Comparison of ENCODE assay signal across 12 mouse cellular contexts in genomic region chr9:70080976-70081375, GRCm38 (mm10). TPM values are rescaled to one million over a fixed set of nuclear protein-coding genes. Genes with fewer than 3 reads are reported as not detected.
DNase-seq lines count a peak whose midpoint lies in the region; ATAC-seq and TF ChIP-seq lines count a peak whose summit lies in the region.
"Had no signal": no experiment of that assay in that cellular context is flagged by ENCODE, and none has a peak within 500 bp of the region (broad histone marks: within the 10 kb centered on the region; RNA-seq: fewer than 3 reads in every experiment).

No protein-coding gene starts in this region.

- H3K9ac ChIP-seq in lung, postnatal 0 days (replicated peaks; ENCODE audit: low read depth) = no peak overlapping the region
- H3K9ac ChIP-seq: hindbrain, embryonic 13.5 days had no signal

- TF ChIP-seq EP300 in lung, postnatal 0 days (IDR thresholded peaks at IDR 0.05) = no peak

- WGBS in lung, postnatal 0 days = 44% methylated on average over 2 of the region's 2 CpGs

- DNase-seq in gastrocnemius, adult 2 months = no peak
- no peak for DNase-seq in gastrocnemius, postnatal 10 days
- peak; percentile 74 for DNase-seq in lung, postnatal 0 days (ENCODE audit: low spot score)
- no peak for DNase-seq in lung, postnatal 4 days
- peak; percentile 46 for DNase-seq in R1 (ENCODE audit: low read depth, low spot score)
- DNase-seq in naive thymus-derived CD4-positive, alpha-beta T cell, adult 2 months (ENCODE audit: low read depth) = peak; percentile 73
- DNase-seq in right cerebral cortex, adult 2 months (ENCODE audit: low spot score in 2 of 2) = no peak
- DNase-seq in cerebellum, adult 11-12 months = no peak
- DNase-seq: gastrocnemius, postnatal 36 days had no signal

- no peak overlapping the region for H3K4me3 ChIP-seq in gastrocnemius, adult 2 months
- H3K4me3 ChIP-seq in lung, postnatal 0 days (ENCODE audit: low read depth, low read length) = no peak overlapping the region
- H3K4me3 ChIP-seq: hindbrain, embryonic 13.5 days had no signal

- no peaks in the 10 kb centered on the region for H3K9me3 ChIP-seq in lung, postnatal 0 days (ENCODE audit: low read length)
- H3K9me3 ChIP-seq: hindbrain, embryonic 13.5 days had no signal

- no peak overlapping the region for H3K27ac ChIP-seq in gastrocnemius, adult 2 months
- H3K27ac ChIP-seq in lung, postnatal 0 days (ENCODE audit: low read length) = no peak overlapping the region
- H3K27ac ChIP-seq: hindbrain, embryonic 13.5 days had no signal

- H3K36me3 ChIP-seq in lung, postnatal 0 days (ENCODE audit: insufficient read depth, low read length) = no peaks in the 10 kb centered on the region
- H3K36me3 ChIP-seq: hindbrain, embryonic 13.5 days had no signal

- H3K27me3 ChIP-seq in lung, postnatal 0 days (replicated peaks; ENCODE audit: insufficient read depth, low read length) = no peaks in the 10 kb centered on the region
- H3K27me3 ChIP-seq: hindbrain, embryonic 13.5 days had no signal

- H3K4me1 ChIP-seq in lung, postnatal 0 days (ENCODE audit: insufficient read depth, low read depth, low read length) = no peaks in the 10 kb centered on the region

- TF ChIP-seq CTCF in gastrocnemius, adult 2 months (IDR thresholded peaks at IDR 0.05) = peak; percentile 38; the same call in 1 of the 2 replicates
- TF ChIP-seq CTCF in lung, postnatal 0 days (IDR thresholded peaks at IDR 0.05) = peak; percentile 58

- no peak for ATAC-seq in lung, postnatal 0 days

- H3K4me2 ChIP-seq in lung, postnatal 0 days (replicated peaks; ENCODE audit: low read depth, low read length) = no peak overlapping the region
- H3K4me2 ChIP-seq: hindbrain, embryonic 13.5 days had no signal

- intact Hi-C loops in gastrocnemius, adult 2 months (cut with DNase I) = loop anchor here (5.0 kb wide), 1 partner anchor 64 kb away; no protein-coding TSS in a partner anchor

RNA-seq across cellular contexts. Expression of gene Gcnt3, which starts 43.1 kb away (rescaled TPM):
- total RNA-seq in gastrocnemius, adult 2 months (2021) = not detected
- total RNA-seq in gastrocnemius, postnatal 10 days (2021) = not detected
- not detected in 2 replicates for polyA plus RNA-seq in lung, postnatal 0 days (2015; fragmentation: Nextera tagmentation; extraction: Ambion mirVana)
- total RNA-seq: gastrocnemius, postnatal 36 days; left cerebral cortex, adult 18-20 months; megakaryocyte-erythroid progenitor cell, adult 5-6 weeks had no signal
- polyA plus RNA-seq: hindbrain, embryonic 13.5 days had no signal

Comparison
In these comparisons a context has a peak if more than half of its experiments do, and no peak if none do; other contexts are left out.
1. DNase-seq: peak in lung, postnatal 0 days (single experiment), R1 (single experiment) and naive thymus-derived CD4-positive, alpha-beta T cell, adult 2 months (single experiment); none in gastrocnemius, adult 2 months (single experiment), gastrocnemius, postnatal 10 days (single experiment), lung, postnatal 4 days (0 of 2), right cerebral cortex, adult 2 months (0 of 2) and cerebellum, adult 11-12 months (single experiment).